Mouse (Mus musculus) hindbrain, embryonic 16.5 days (tissue): ENCODE results near the gene Gabbr1. TPM values are rescaled to one million over a fixed set of nuclear protein-coding genes. Genes with fewer than 3 reads are reported as not detected.
A peak's percentile ranks its signal among the peaks of the same experiment; 100 is the strongest.

Experiments used
- ATAC-seq: fragments of 200-750 bp; cut with Nextera tagmentation; 2 replicates; pipeline ENCODE4 v1.8.0; 2017; ENCODE audit warnings: moderate TSS enrichment, moderate library complexity
- H3K27ac ChIP-seq: fragments of 300-500 bp; sonication (generic); 2 replicates; pipeline ENCODE4 v1.5.1; 2014; ENCODE audit warnings: low read depth, mild to moderate bottlenecking, control low read depth, low read length, moderate library complexity
- H3K27me3 ChIP-seq: fragments of 300-500 bp; sonication (generic); replicated peaks from 2 replicates; pipeline ENCODE4 v1.6.1; 2014; ENCODE audit warnings: low read length; ENCODE audit not compliant: control insufficient read depth, insufficient read depth
- H3K36me3 ChIP-seq: fragments of 300-500 bp; sonication (generic); 2 replicates; pipeline ENCODE4 v1.6.1; 2014; ENCODE audit warnings: mild to moderate bottlenecking, low read length, moderate library complexity, mixed read lengths; ENCODE audit not compliant: control insufficient read depth, insufficient read depth
- H3K4me1 ChIP-seq: fragments of 300-500 bp; sonication (generic); 2 replicates; pipeline ENCODE4 v1.6.1; 2014; ENCODE audit warnings: low read depth, low read length; ENCODE audit not compliant: control insufficient read depth, insufficient read depth
- H3K4me2 ChIP-seq: fragments of 300-500 bp; sonication (generic); 2 replicates; pipeline ENCODE4 v1.6.1; 2014; ENCODE audit warnings: mild to moderate bottlenecking, low read length, control low read depth, moderate library complexity
- H3K4me3 ChIP-seq: fragments of 300-500 bp; sonication (generic); 2 replicates; pipeline ENCODE4 v1.5.1; 2014; ENCODE audit warnings: mild to moderate bottlenecking, low read length, control low read depth, moderate library complexity
- H3K9ac ChIP-seq: fragments of 300-500 bp; sonication (generic); 2 replicates; pipeline ENCODE4 v1.6.1; 2014; ENCODE audit warnings: low read depth, mild to moderate bottlenecking, control low read depth, low read length, moderate library complexity
- H3K9me3 ChIP-seq: fragments of 300-500 bp; sonication (generic); 2 replicates; pipeline ENCODE4 v1.6.1; 2014; ENCODE audit warnings: mild to moderate bottlenecking, low read length, moderate library complexity; ENCODE audit not compliant: control insufficient read depth
- WGBS: fragments of 180-500 bp; shearing (Covaris S2); extraction: QIAGEN DNeasy Blood & Tissue Kit; methylation state at CpG from one replicate; pipeline ENCODE4 v1.1.7; 2014; 5-methylcytosine and 5-hydroxymethylcytosine counted together
- polyA plus RNA-seq: library from polyadenylated mRNA; unstranded; fragments of >200 nt; fragmentation: Nextera tagmentation; extraction: Ambion mirVana; gene quantifications from 2 replicates; pipeline ENCODE4 v1.2.1, GENCODE M21; 2015

The Gabbr1 gene
- 82.9 and 85.5 TPM in 2 replicates for polyA plus RNA-seq

GRCm38 (mm10) chr17:37045611-37046311, at the start of gene Gabbr1:
Gene Gabbr1 (plus strand): TSS chr17:37045966.
- ATAC-seq = peak; percentile 77
- Histone ChIP-seq H3K4me2 (peak within 1 kb of the TSS; percentile 86), H3K9ac (peak within 1 kb of the TSS; percentile 90), H3K4me3 (peak within 1 kb of the TSS; percentile 68), H3K27me3 (no peaks in the 10 kb centered on the region), H3K36me3 (no peaks in the 10 kb centered on the region), H3K9me3 (no peaks in the 10 kb centered on the region), H3K4me1 (peaks cover 26% of the 10 kb centered on the region), H3K27ac (peak within 1 kb of the TSS; percentile 92)
- 1% methylated on average over 41 of the region's 55 CpGs for WGBS

GRCm38 (mm10) chr17:36997033-36997735, 48.6 kb upstream of the Gabbr1 start:
- Histone ChIP-seq H3K9me3 (no peaks in the 10 kb centered on the region), H3K4me3 (no peak overlapping the region), H3K27ac (no peak overlapping the region), H3K9ac (no peak overlapping the region), H3K4me2 (no peak overlapping the region), H3K27me3 (no peaks in the 10 kb centered on the region), H3K4me1 (no peaks in the 10 kb centered on the region; the same call in 1 of the 2 replicates), H3K36me3 (no peaks in the 10 kb centered on the region)
- 33% methylated on average over 7 of the region's 7 CpGs for WGBS
- no peak for ATAC-seq

GRCm38 (mm10) chr17:36998477-36998876, 47.3 kb upstream of the Gabbr1 start:
- H3K27me3 ChIP-seq = no peaks in the 10 kb centered on the region
- H3K4me2 ChIP-seq = no peak overlapping the region
- no peaks in the 10 kb centered on the region; the same call in 1 of the 2 replicates for H3K4me1 ChIP-seq
- 80% methylated on average over 2 of the region's 2 CpGs for WGBS
- H3K4me3 ChIP-seq = no peak overlapping the region
- H3K36me3 ChIP-seq = no peaks in the 10 kb centered on the region
- no peak overlapping the region for H3K9ac ChIP-seq
- H3K27ac ChIP-seq = no peak overlapping the region
- no peaks in the 10 kb centered on the region for H3K9me3 ChIP-seq
- ATAC-seq = no peak

- Histone ChIP-seq H3K27me3 (no peaks in the 10 kb centered on the region), H3K4me2 (peak within 1 kb of the TSS; percentile 67), H3K36me3 (peaks cover 6% of the 10 kb centered on the region), H3K27ac (no peak within 1 kb of the TSS), H3K9ac (no peak within 1 kb of the TSS), H3K9me3 (no peaks in the 10 kb centered on the region), H3K4me1 (peaks cover 6% of the 10 kb centered on the region), H3K4me3 (peak within 1 kb of the TSS; percentile 82)
- no peak for ATAC-seq
- WGBS = 93% methylated on average over 7 of the region's 7 CpGs
These were observed 44.9 kb upstream of the Gabbr1 start, which contains the start of gene Zfp57 for GRCm38 (mm10) chr17:37000863-37001262. Gene Zfp57 (plus strand): TSS chr17:37001163.

DNA sequence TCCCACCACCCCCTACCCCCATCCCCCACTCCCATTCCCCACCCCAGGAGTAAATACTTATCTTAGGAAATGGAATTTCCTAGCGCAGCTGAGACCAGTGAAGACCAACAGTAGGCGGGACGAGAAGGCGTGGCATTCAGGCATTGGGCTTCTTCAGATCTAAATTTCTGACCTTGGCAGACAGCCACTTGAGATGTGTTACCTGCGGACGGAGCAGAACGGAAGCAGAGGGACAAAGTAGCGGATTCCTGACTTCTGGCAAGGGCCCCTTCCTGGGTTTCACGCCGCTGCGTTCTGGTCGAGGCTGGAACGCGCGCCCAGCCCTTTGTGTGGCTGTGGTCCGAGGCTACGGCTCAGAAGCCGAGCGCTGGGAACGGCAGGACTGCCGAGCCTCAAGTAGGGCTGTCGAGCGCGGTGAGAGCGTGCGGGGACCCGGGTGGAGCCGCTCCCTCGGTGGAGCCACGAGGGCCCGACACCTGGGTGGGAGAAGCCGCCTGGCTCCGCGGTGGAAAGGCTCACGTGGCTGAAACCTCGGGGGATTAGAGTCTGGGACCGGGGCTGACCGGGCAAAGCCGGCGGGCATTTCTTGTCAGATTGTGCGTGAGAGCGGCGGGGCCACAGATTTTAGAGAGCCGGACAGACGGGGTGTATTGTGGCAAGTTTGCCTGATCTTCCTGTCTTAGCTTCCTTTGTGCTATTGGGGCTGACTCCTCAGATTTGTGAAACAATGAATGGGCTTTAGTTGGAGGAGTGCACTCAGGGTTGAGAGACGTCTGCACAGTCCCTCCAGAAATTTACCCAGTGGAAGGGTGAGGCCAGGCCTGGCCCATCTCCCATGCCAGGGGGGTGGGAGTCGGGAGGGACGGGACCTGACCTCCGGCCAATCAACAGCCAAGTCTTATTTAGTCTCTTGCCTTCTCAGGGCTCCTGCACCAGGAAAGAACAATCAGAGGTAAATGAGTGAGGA, 43.1 kb upstream of the Gabbr1 start:
- no peaks in the 10 kb centered on the region for H3K9me3 ChIP-seq
- peak; percentile 90 for ATAC-seq
- peak overlapping the region; percentile 67 for H3K4me2 ChIP-seq
- H3K27ac ChIP-seq = peak overlapping the region; percentile 96
- H3K27me3 ChIP-seq = no peaks in the 10 kb centered on the region
- peak overlapping the region; percentile 96 for H3K9ac ChIP-seq
- H3K4me3 ChIP-seq = peak overlapping the region; percentile 82
- H3K36me3 ChIP-seq = peaks cover 9% of the 10 kb centered on the region
- H3K4me1 ChIP-seq = peaks cover 6% of the 10 kb centered on the region
- under 1% methylated on average over 49 of the region's 49 CpGs for WGBS

- H3K4me2 ChIP-seq = peak overlapping the region; percentile 67
- H3K4me3 ChIP-seq = peak overlapping the region; percentile 82
- H3K4me1 ChIP-seq = peaks cover 6% of the 10 kb centered on the region
- WGBS = 15% methylated on average over 4 of the region's 4 CpGs
- H3K27me3 ChIP-seq = no peaks in the 10 kb centered on the region
- peaks cover 11% of the 10 kb centered on the region for H3K36me3 ChIP-seq
- peak overlapping the region; percentile 96 for H3K9ac ChIP-seq
- peak overlapping the region; percentile 96 for H3K27ac ChIP-seq
- peak; percentile 44 for ATAC-seq
- H3K9me3 ChIP-seq = no peaks in the 10 kb centered on the region
These were observed 42.4 kb upstream of the Gabbr1 start for GRCm38 (mm10) chr17:37003366-37003765.

GRCm38 (mm10) chr17:37008161-37008560, 37.6 kb upstream of the Gabbr1 start:
- Histone ChIP-seq H3K4me3 (no peak overlapping the region), H3K27ac (no peak overlapping the region), H3K4me1 (peaks cover 6% of the 10 kb centered on the region), H3K27me3 (no peaks in the 10 kb centered on the region), H3K4me2 (no peak overlapping the region), H3K9me3 (no peaks in the 10 kb centered on the region), H3K9ac (no peak overlapping the region), H3K36me3 (peaks cover 30% of the 10 kb centered on the region)
- ATAC-seq = no peak
- WGBS = 92% methylated on average over 6 of the region's 6 CpGs

DNA sequence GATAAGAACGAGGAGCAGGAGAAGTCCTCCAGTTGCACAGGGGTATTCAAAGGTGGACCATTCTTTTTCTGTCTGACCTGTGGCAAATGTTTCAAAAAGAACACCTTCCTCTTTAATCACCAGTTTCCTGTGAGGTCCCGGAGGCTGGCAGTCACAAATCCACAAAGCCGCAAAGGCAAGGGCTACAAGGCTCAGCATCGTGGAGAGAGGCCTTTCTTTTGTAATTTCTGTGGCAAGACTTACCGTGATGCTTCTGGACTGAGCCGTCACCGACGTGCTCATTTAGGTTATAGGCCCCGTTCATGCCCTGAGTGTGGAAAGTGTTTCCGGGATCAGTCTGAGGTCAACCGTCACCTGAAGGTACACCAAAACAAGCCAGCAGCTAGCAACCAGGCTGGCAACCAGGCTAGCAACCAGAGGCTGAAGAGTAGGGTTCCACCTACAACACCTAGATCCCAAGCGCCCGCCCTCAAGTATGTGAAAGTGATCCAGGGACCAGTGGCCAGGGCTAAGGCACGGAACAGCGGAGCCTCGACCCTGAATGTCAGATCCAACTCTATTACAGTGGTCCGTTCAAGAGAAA, 36.2 kb upstream of the Gabbr1 start:
- no peaks in the 10 kb centered on the region for H3K27me3 ChIP-seq
- ATAC-seq = no peak
- no peaks in the 10 kb centered on the region for H3K9me3 ChIP-seq
- 95% methylated on average over 17 of the region's 17 CpGs for WGBS
- H3K27ac ChIP-seq = no peak overlapping the region
- H3K4me3 ChIP-seq = no peak overlapping the region
- peaks cover 30% of the 10 kb centered on the region for H3K36me3 ChIP-seq
- no peak overlapping the region for H3K9ac ChIP-seq
- no peak overlapping the region for H3K4me2 ChIP-seq
- H3K4me1 ChIP-seq = 0 out of 2 replicates have a peak, but pooled peaks cover 3% of the 10 kb centered on the region
